Mouse (Mus musculus): Measurements from ENCODE around the gene Cdkl4.

GRCm38 (mm10) chr17:80505342-80505741 is 72.3 kb downstream of the Cdkl4 start:
- TF ChIP-seq CTCF (IDR thresholded peaks at IDR 0.05; ENCODE audit: low read depth, low read length) (no peak), TAL1 (conservative IDR thresholded peaks at IDR 0.05; ENCODE audit: low read depth, low read length) (no peak), GATA1 (IDR thresholded peaks at IDR 0.05; ENCODE audit: borderline replicate concordance, low read length) (no peak)
